Mouse (Mus musculus) embryonic facial prominence, embryonic 13.5 days (tissue): ENCODE measurements at regions not wholly inside any gene's neighbourhood (a gene's known extent, or its start where the extent isn't known, plus 50 kb on each side); places are given as distances from the start of the nearest gene placed in this dataset.

Source experiments
- ATAC-seq: fragments of 200-750 bp; cut with Nextera tagmentation; 2 replicates; pipeline ENCODE4 v1.8.0; 2017; ENCODE audit warnings: low read depth; ENCODE audit not compliant: insufficient number of reproducible peaks, insufficient read depth, low FRiP score, low TSS enrichment
- H3K27ac ChIP-seq: fragments of 300-500 bp; sonication (generic); 2 replicates; pipeline ENCODE4 v1.5.1; 2015; ENCODE audit warnings: moderate library complexity, mild to moderate bottlenecking, inconsistent platforms
- H3K27me3 ChIP-seq: fragments of 300-500 bp; sonication (generic); 2 replicates; pipeline ENCODE4 v1.6.1; 2015; ENCODE audit warnings: mild to moderate bottlenecking, inconsistent platforms
- H3K36me3 ChIP-seq: fragments of 300-500 bp; sonication (generic); 2 replicates; pipeline ENCODE4 v1.6.1; 2015; ENCODE audit warnings: mild to moderate bottlenecking, inconsistent platforms
- H3K4me1 ChIP-seq: fragments of 300-500 bp; sonication (generic); 2 replicates; pipeline ENCODE4 v1.6.1; 2015; ENCODE audit warnings: inconsistent platforms
- H3K4me2 ChIP-seq: fragments of 300-500 bp; sonication (generic); 2 replicates; pipeline ENCODE4 v1.6.1; 2015; ENCODE audit warnings: moderate library complexity, mild to moderate bottlenecking, inconsistent platforms
- H3K4me3 ChIP-seq: fragments of 300-500 bp; sonication (generic); 2 replicates; pipeline ENCODE4 v1.5.1; 2015; ENCODE audit warnings: mild to moderate bottlenecking, inconsistent platforms
- H3K9ac ChIP-seq: fragments of 300-500 bp; sonication (generic); 2 replicates; pipeline ENCODE4 v1.6.1; 2015; ENCODE audit warnings: mild to moderate bottlenecking, inconsistent platforms
- H3K9me3 ChIP-seq: fragments of 300-500 bp; sonication (generic); 2 replicates; pipeline ENCODE4 v1.6.1; 2016; ENCODE audit warnings: inconsistent platforms
- WGBS: fragments of 180-500 bp; shearing (Covaris S2); methylation state at CpG from one replicate; pipeline ENCODE4 v1.1.7; 2015; ENCODE audit warnings: mixed read lengths; 5-methylcytosine and 5-hydroxymethylcytosine counted together

GRCm38 (mm10) chr12:8447612-8448011, 52.2 kb downstream of the Rhob start:
- no peaks in the 10 kb centered on the region for H3K27me3 ChIP-seq
- 88% methylated on average over 9 of the region's 9 CpGs for WGBS
- H3K9me3 ChIP-seq, result no peaks in the 10 kb centered on the region
- H3K4me2 ChIP-seq, result no peak overlapping the region
- no peaks in the 10 kb centered on the region for H3K36me3 ChIP-seq
- no peak overlapping the region for H3K27ac ChIP-seq
- H3K4me3 ChIP-seq, result no peak overlapping the region
- no peak for ATAC-seq
- no peak overlapping the region for H3K9ac ChIP-seq
- H3K4me1 ChIP-seq, result peaks cover 42% of the 10 kb centered on the region

GRCm38 (mm10) chr12:8447025-8447424, 52.8 kb downstream of the Rhob start:
- no peak overlapping the region for H3K4me2 ChIP-seq
- WGBS, result 9% methylated on average over 7 of the region's 7 CpGs
- no peaks in the 10 kb centered on the region for H3K36me3 ChIP-seq
- ATAC-seq, result no peak
- no peak overlapping the region for H3K27ac ChIP-seq
- peaks cover 39% of the 10 kb centered on the region for H3K4me1 ChIP-seq
- H3K9me3 ChIP-seq, result no peaks in the 10 kb centered on the region
- H3K27me3 ChIP-seq, result no peaks in the 10 kb centered on the region
- no peak overlapping the region for H3K9ac ChIP-seq
- no peak overlapping the region for H3K4me3 ChIP-seq

- Histone ChIP-seq H3K9ac (no peak overlapping the region), H3K4me2 (no peak overlapping the region), H3K27ac (no peak overlapping the region), H3K4me1 (peaks cover 23% of the 10 kb centered on the region), H3K27me3 (no peaks in the 10 kb centered on the region), H3K4me3 (no peak overlapping the region), H3K9me3 (no peaks in the 10 kb centered on the region), H3K36me3 (no peaks in the 10 kb centered on the region)
- no peak for ATAC-seq
- 76% methylated on average over 13 of the region's 13 CpGs for WGBS
Measured at GRCm38 (mm10) chr12:8444975-8445853, 54.6 kb downstream of the Rhob start.

- no peak overlapping the region for H3K4me3 ChIP-seq
- no peaks in the 10 kb centered on the region for H3K27me3 ChIP-seq
- peaks cover 22% of the 10 kb centered on the region for H3K4me1 ChIP-seq
- no peaks in the 10 kb centered on the region for H3K9me3 ChIP-seq
- H3K4me2 ChIP-seq, result no peak overlapping the region
- H3K36me3 ChIP-seq, result no peaks in the 10 kb centered on the region
- WGBS, result 42% methylated on average over 4 of the region's 4 CpGs
- no peak for ATAC-seq
- no peak overlapping the region for H3K27ac ChIP-seq
- no peak overlapping the region for H3K9ac ChIP-seq
Measured at GRCm38 (mm10) chr12:8443917-8444453, 55.8 kb downstream of the Rhob start.

GRCm38 (mm10) chr12:8443253-8443661, 56.6 kb downstream of the Rhob start:
- H3K36me3 ChIP-seq, result no peaks in the 10 kb centered on the region
- H3K9me3 ChIP-seq, result no peaks in the 10 kb centered on the region
- 84% methylated on average over 4 of the region's 4 CpGs for WGBS
- no peak overlapping the region for H3K4me3 ChIP-seq
- H3K9ac ChIP-seq, result no peak overlapping the region
- H3K4me1 ChIP-seq, result peaks cover 22% of the 10 kb centered on the region
- no peak overlapping the region for H3K4me2 ChIP-seq
- no peaks in the 10 kb centered on the region for H3K27me3 ChIP-seq
- no peak for ATAC-seq
- no peak overlapping the region for H3K27ac ChIP-seq

- H3K4me3 ChIP-seq, result no peak overlapping the region
- H3K4me2 ChIP-seq, result no peak overlapping the region
- no peak for ATAC-seq
- no peaks in the 10 kb centered on the region for H3K27me3 ChIP-seq
- no peak overlapping the region for H3K27ac ChIP-seq
- H3K9me3 ChIP-seq, result no peaks in the 10 kb centered on the region
- H3K4me1 ChIP-seq, result peaks cover 30% of the 10 kb centered on the region
- no peak overlapping the region for H3K9ac ChIP-seq
- H3K36me3 ChIP-seq, result no peaks in the 10 kb centered on the region
- 88% methylated on average over 4 of the region's 4 CpGs for WGBS
Measured at GRCm38 (mm10) chr12:8441275-8441674, 58.5 kb downstream of the Rhob start.

GRCm38 (mm10) chr12:8440373-8440772, 59.4 kb downstream of the Rhob start:
- Histone ChIP-seq H3K36me3 (no peaks in the 10 kb centered on the region), H3K4me1 (peaks cover 31% of the 10 kb centered on the region), H3K4me3 (no peak overlapping the region), H3K27me3 (no peaks in the 10 kb centered on the region), H3K9me3 (no peaks in the 10 kb centered on the region), H3K27ac (no peak overlapping the region), H3K4me2 (no peak overlapping the region), H3K9ac (0 out of 2 replicates have a peak overlapping the region, but pooled peaks have one; percentile 7)
- 84% methylated on average over 3 of the region's 3 CpGs for WGBS
- no peak for ATAC-seq

GRCm38 (mm10) chr12:8439957-8440356, 59.9 kb downstream of the Rhob start:
- H3K27ac ChIP-seq, result no peak overlapping the region
- WGBS, result 65% methylated on average over 3 of the region's 3 CpGs
- no peaks in the 10 kb centered on the region for H3K27me3 ChIP-seq
- no peak overlapping the region for H3K4me2 ChIP-seq
- H3K9ac ChIP-seq, result 0 out of 2 replicates have a peak overlapping the region, but pooled peaks have one; percentile 7
- no peaks in the 10 kb centered on the region for H3K9me3 ChIP-seq
- peaks cover 27% of the 10 kb centered on the region for H3K4me1 ChIP-seq
- H3K36me3 ChIP-seq, result no peaks in the 10 kb centered on the region
- ATAC-seq, result no peak
- no peak overlapping the region for H3K4me3 ChIP-seq

- WGBS, result 75% methylated on average over 4 of the region's 4 CpGs
- Histone ChIP-seq H3K4me2 (no peak overlapping the region), H3K36me3 (no peaks in the 10 kb centered on the region), H3K4me3 (no peak overlapping the region), H3K4me1 (peaks cover 29% of the 10 kb centered on the region), H3K9ac (no peak overlapping the region), H3K27me3 (no peaks in the 10 kb centered on the region), H3K27ac (no peak overlapping the region), H3K9me3 (no peaks in the 10 kb centered on the region)
- no peak for ATAC-seq
Measured at GRCm38 (mm10) chr12:8439486-8439885, 60.3 kb downstream of the Rhob start.

GRCm38 (mm10) chr12:8438638-8439037, 61.2 kb downstream of the Rhob start:
- Histone ChIP-seq H3K4me1 (peaks cover 35% of the 10 kb centered on the region), H3K36me3 (no peaks in the 10 kb centered on the region), H3K9me3 (no peaks in the 10 kb centered on the region), H3K9ac (no peak overlapping the region), H3K4me3 (no peak overlapping the region), H3K4me2 (no peak overlapping the region), H3K27ac (no peak overlapping the region), H3K27me3 (no peaks in the 10 kb centered on the region)
- WGBS, result 74% methylated on average over 4 of the region's 4 CpGs
- ATAC-seq, result no peak

- ATAC-seq, result no peak
- Histone ChIP-seq H3K9ac (no peak overlapping the region), H3K4me2 (no peak overlapping the region), H3K4me1 (peaks cover 44% of the 10 kb centered on the region), H3K4me3 (no peak overlapping the region), H3K9me3 (no peaks in the 10 kb centered on the region), H3K36me3 (no peaks in the 10 kb centered on the region), H3K27ac (no peak overlapping the region), H3K27me3 (no peaks in the 10 kb centered on the region)
- 62% methylated on average over 6 of the region's 6 CpGs for WGBS
Measured at GRCm38 (mm10) chr12:8436976-8437580, 62.7 kb downstream of the Rhob start.

- H3K27me3 ChIP-seq, result no peaks in the 10 kb centered on the region
- no peak overlapping the region for H3K9ac ChIP-seq
- ATAC-seq, result no peak
- H3K27ac ChIP-seq, result no peak overlapping the region
- H3K4me3 ChIP-seq, result no peak overlapping the region
- H3K4me1 ChIP-seq, result peaks cover 48% of the 10 kb centered on the region
- 44% methylated on average over 5 of the region's 5 CpGs for WGBS
- no peak overlapping the region for H3K4me2 ChIP-seq
- H3K36me3 ChIP-seq, result no peaks in the 10 kb centered on the region
- H3K9me3 ChIP-seq, result no peaks in the 10 kb centered on the region
Measured at GRCm38 (mm10) chr12:8436553-8436952, 63.3 kb downstream of the Rhob start.
